Mouse (Mus musculus): ENCODE data around the gene Dll4.
A peak's percentile ranks its signal among the peaks of the same experiment; 100 is the strongest.

Gene Dll4

DNA sequence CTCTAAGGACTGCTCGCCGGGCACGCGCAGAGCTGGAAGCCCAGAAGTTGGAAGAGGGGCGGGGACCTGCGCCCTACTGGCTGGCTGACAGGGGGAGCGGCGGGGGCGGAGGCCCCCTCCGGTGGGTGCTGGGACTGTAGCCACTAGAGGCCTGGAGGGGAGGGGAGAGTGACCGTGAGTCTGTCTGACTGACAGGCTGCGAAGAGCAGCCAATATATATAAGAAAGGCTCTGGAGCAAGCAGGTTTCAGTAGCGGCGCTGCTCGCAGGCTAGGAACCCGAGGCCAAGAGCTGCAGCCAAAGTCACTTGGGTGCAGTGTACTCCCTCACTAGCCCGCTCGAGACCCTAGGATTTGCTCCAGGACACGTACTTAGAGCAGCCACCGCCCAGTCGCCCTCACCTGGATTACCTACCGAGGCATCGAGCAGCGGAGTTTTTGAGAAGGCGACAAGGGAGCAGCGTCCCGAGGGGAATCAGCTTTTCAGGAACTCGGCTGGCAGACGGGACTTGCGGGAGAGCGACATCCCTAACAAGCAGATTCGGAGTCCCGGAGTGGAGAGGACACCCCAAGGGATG, at the start of gene Dll4:
Dll4 (plus strand) TSS at position 217 of the 576 bp plus-strand sequence.
- peak; percentile 28 to 43 for DNase-seq (ENCODE audit: low spot score in 2 of 2)

DNA sequence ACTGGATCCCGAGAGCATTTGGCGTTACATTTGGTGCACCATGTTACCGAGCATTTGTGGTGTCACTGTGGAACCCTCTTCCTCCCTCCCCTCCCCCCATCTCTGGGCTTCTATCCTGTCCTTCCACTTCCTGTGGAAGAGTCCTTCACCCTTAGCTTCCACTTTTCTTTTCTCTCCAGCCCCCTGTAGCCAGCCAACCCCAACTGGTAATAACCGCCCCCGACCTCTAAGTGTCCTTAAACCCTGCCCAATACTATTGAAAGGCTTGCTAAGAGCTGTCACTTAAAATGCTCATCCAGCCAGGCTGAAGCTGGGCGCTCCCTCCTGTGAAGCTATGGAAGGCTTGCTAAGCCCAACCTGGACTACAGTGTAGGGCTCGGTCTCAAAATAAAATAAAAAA, 48.7 kb upstream of the Dll4 start:
- DNase-seq (ENCODE audit: low spot score in 2 of 2) = no peak

DNA sequence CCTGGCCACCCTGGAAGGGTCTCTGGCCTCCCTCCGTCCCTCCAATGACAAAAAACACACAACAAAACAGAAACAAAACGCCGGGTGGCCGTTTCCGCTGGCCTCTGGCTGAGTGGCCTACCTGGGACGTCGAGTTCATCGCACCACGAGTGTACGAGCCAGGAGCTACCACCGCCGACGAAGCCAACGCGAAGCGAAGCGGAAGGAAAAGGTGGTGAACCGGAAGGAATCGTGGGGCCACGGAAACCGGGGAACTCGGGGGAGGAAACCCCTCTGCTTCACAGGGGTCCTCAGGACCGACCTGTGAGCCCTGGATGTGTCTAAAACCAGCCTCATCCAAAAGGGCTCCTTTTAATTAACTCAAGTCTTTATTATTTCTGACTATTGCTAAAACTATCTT, 47.8 kb upstream of the Dll4 start:
- DNase-seq (ENCODE audit: low spot score in 2 of 2) = no peak

- no peak for DNase-seq (ENCODE audit: low spot score in 2 of 2)
Measured at GRCm38 (mm10) chr2:119281899-119282565, 43.6 kb upstream of the Dll4 start.

GRCm38 (mm10) chr2:119287372-119287771, 38.2 kb upstream of the Dll4 start:
- DNase-seq (ENCODE audit: low spot score in 2 of 2) = no peak

- DNase-seq (ENCODE audit: low spot score in 2 of 2) = peak; percentile 93 to 99
Measured at GRCm38 (mm10) chr2:119288270-119288882, 37.2 kb upstream of the Dll4 start, which contains the start of gene Vps18. TSS of gene Vps18 (plus strand) at chr2:119288740.

DNA sequence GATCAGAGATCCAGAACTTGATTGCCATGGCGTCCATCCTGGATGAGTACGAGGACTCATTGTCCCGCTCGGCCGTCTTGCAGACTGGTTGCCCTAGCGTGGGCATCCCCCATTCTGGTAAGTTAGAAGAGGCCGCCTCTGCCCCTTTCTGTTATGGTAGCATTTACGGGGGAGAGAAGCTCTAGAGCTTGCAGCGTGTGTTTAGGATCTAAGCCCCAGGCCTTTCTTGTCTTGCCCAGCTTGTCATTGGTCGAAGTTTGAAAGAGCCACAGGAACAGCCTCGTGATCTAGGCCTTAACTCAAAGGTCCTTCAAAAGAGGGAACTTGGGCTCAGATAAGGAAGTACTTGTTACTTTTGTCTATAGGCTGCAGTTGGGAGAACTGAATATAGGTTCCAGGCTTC, 36.6 kb upstream of the Dll4 start:
- DNase-seq (ENCODE audit: low spot score in 2 of 2) = peak; percentile 47 to 51

- no peak for DNase-seq (ENCODE audit: low spot score in 2 of 2)
Measured at GRCm38 (mm10) chr2:119292281-119292680, 33.3 kb upstream of the Dll4 start.

DNA sequence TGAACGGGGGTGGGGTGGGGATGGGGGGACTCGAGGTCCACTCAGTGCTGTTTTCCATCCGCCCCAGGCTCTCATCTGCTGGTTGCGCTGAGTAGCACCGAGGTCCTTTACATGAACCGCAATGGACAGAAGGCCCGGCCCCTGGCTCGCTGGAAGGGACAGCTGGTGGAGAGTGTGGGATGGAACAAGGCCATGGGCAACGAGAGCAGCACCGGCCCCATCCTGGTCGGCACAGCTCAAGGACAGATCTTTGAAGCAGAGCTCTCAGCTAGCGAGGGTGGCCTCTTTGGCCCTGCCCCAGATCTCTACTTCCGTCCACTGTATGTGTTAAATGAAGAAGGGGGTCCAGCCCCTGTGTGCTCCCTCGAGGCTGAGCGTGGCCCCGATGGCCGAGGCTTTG, 32.7 kb upstream of the Dll4 start:
- no peak for DNase-seq (ENCODE audit: low spot score in 2 of 2)

DNA sequence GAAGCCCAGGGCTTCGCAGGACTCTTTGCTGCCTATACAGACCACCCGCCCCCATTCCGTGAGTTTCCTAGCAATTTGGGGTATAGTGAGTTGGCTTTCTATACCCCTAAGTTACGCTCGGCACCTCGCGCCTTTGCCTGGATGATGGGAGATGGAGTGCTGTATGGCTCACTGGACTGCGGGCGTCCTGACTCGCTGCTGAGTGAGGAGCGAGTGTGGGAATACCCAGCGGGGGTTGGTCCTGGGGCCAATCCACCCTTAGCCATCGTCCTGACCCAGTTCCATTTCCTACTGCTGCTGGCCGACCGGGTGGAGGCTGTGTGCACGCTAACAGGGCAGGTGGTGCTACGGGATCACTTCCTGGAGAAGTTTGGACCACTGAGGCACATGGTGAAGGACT, 32.3 kb upstream of the Dll4 start:
- DNase-seq (ENCODE audit: low spot score in 2 of 2) = no peak

DNA sequence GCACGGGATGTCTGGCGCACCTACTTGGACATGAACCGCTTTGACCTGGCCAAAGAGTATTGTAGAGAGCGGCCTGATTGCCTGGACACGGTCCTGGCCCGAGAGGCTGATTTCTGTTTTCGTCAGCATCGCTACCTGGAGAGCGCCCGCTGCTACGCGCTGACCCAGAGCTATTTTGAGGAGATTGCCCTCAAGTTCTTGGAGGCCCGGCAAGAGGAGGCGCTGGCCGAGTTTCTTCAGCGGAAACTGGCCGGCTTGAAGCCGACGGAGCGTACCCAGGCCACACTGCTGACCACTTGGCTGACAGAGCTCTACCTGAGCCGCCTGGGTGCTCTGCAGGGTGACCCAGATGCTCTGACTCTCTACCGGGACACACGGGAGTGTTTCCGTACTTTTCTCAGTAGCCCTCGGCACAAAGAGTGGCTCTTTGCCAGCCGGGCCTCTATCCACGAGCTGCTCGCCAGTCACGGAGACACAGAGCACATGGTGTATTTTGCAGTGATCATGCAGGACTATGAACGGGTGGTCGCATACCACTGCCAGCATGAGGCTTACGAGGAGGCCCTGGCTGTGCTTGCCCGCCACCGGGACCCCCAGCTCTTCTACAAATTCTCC, 31.7 kb upstream of the Dll4 start:
- DNase-seq (ENCODE audit: low spot score in 2 of 2) = no peak

GRCm38 (mm10) chr2:119294411-119294810, 31.2 kb upstream of the Dll4 start:
- DNase-seq (ENCODE audit: low spot score in 2 of 2) = no peak

- no peak for DNase-seq (ENCODE audit: low spot score in 2 of 2)
Measured at GRCm38 (mm10) chr2:119296756-119297155, 28.8 kb upstream of the Dll4 start.

DNA sequence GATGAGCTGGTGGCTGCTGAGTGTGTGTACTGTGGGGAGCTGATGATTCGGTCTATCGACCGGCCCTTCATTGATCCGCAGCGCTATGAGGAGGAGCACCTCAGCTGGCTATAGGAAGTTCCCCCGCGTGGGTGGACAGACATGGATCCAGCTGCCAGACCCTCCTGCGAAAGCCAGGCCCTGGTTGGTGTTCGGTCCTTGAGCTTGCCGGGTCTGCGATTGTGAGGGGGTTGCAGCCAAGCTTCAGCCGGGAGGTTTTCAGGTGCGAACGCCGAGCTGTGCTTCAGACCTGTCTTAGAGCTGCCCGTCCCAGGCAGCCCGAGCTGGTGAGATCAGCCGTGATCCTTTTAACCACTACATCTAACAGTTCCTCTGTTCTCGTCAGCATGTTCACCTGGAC, 28.1 kb upstream of the Dll4 start:
- no peak for DNase-seq (ENCODE audit: low spot score in 2 of 2)

DNA sequence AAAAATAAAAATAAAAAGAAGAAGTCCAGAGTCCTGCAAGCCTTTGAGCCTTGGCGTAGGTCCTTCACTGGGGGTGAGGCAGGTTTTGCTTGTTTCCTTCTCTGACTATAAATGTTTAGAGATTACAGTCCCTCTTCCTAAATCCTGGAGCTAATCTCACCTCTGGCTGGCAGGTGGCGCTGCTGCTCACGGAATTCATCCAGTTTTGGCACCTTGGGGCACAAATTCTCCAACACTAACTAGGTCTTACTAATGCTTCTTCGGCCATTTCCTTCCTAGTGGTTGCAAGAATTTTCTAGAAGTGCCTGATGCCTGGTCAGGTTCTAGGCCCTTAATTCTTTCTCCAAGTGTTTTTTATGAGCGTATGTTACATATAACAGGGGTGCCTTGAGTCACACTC, 27.3 kb upstream of the Dll4 start:
- peak; percentile 44 to 74 for DNase-seq (ENCODE audit: low spot score in 2 of 2)

DNA sequence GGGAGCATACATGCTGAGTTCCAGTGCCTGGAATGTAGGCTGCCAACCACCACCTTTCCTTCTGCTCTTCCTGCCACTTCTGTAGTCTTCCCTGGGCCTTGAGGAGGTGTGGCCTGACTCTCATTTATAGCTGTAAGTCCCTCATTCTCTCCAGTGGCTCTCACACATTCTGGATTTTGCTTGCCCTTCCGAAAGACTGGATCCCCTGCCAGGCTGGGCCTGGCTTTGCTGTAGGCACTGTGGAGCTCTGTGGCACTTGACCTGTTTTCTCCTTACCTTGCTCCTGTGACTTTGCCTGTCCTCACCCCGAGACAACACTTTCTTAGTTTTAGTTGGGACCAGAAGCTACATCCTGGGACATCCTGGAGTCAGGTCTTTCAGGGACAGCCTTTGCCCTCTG, 26.7 kb upstream of the Dll4 start:
- DNase-seq (ENCODE audit: low spot score in 2 of 2) = no peak

- DNase-seq (ENCODE audit: low spot score in 2 of 2) = peak; percentile 82 to 95
Measured at GRCm38 (mm10) chr2:119299981-119300818, 25.4 kb upstream of the Dll4 start.

DNA sequence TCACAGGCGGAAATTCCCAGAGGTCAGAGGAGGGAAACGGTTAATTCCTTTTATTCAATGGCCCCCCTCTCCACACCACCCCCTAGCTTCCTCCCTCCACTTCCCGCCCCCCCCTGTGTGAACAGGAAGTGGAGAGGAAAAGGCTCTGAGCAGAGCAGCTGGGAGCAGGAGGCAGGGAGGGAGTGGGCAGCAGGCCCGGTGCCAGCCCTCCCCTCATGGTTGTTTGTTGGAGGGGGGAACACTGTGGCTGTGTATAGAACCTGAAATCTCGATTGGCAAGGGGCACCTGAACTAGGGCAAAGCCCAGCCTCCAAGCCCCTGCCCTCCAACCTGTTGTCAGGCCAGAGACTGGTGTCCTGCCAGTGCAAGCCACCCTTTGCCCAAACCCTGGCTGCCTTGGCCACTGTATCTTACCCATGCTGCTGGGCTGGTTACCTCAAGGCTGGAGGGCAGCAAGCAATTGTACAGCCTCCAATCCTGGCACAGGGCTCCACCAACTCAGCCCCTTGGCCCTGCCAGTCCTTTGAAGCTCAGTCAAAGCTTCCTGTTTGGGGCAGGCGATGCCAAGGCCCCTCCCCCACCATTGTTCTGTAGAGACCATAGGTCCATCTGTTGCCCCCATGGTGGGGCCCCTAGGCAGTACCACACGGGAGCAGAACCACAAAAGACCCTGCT, 24.6 kb upstream of the Dll4 start:
- DNase-seq (ENCODE audit: low spot score in 2 of 2) = peak; percentile 23 to 51

DNA sequence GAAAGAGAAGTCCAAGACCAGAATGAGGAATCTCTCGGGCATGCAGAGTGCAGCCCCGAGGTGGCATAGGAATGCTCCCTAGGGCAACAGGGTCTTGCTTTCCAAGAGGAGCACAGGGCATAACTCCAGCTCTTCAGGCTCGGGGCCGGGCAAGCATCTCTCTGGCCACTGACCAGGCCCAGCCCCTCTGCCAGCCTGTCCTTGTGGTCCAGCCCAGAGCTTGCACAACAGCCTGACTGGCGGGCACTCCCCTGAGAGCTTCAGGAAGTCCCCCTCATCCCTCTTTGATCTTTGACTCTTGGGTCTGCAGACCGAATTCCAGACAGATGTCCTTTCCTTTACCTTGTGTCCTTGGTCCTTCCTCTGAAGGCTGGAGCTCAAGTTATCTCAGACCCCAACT, 22.7 kb upstream of the Dll4 start:
- DNase-seq (ENCODE audit: low spot score in 2 of 2) = no peak

GRCm38 (mm10) chr2:119304391-119304790, 21.2 kb upstream of the Dll4 start:
- no peak for DNase-seq (ENCODE audit: low spot score in 2 of 2)

- DNase-seq (ENCODE audit: low spot score in 2 of 2) = no peak
Measured at GRCm38 (mm10) chr2:119304798-119305208, 20.8 kb upstream of the Dll4 start.

All from spleen, postnatal 10 days (tissue).